Mouse (Mus musculus) olfactory bulb, adult 2 months (tissue): ENCODE data around the gene Bloc1s1. TPM values are rescaled to one million over a fixed set of nuclear protein-coding genes. Genes with fewer than 3 reads are reported as not detected.

Experiments
- H3K27ac ChIP-seq: fragments of 200-500 bp; 2 replicates; pipeline ENCODE4 v1.5.1; 2012; ENCODE audit warnings: low read depth, low read length; ENCODE audit not compliant: insufficient read depth
- H3K4me1 ChIP-seq: fragments of 200-500 bp; 2 replicates; pipeline ENCODE4 v1.6.1; 2012; ENCODE audit warnings: low read length; ENCODE audit not compliant: control insufficient read depth, insufficient read depth
- H3K4me3 ChIP-seq: fragments of 200-500 bp; 2 replicates; pipeline ENCODE4 v1.5.1; 2012; ENCODE audit warnings: mild to moderate bottlenecking, low read depth, low read length, moderate library complexity; ENCODE audit not compliant: insufficient read depth
- CTCF ChIP-seq: fragments of 200-500 bp; IDR thresholded peaks from 2 replicates; pipeline ENCODE4 v1.5.1; 2012; ENCODE audit warnings: low read depth, mild to moderate bottlenecking, low read length, moderate library complexity; ENCODE audit not compliant: insufficient read depth
- POLR2A ChIP-seq: fragments of 200-500 bp; IDR thresholded peaks from 2 replicates; pipeline ENCODE4 v1.6.1; 2012; ENCODE audit warnings: mild to moderate bottlenecking, low read depth, low read length, moderate library complexity; ENCODE audit not compliant: insufficient read depth
- WGBS: fragments of 180-500 bp; shearing (Covaris S2); methylation state at CpG from one replicate; pipeline ENCODE4 v1.1.7; 2018; 5-methylcytosine and 5-hydroxymethylcytosine counted together
- polyA plus RNA-seq: library from polyadenylated mRNA; stranded (reverse); fragments of >200 nt; gene quantifications from 2 replicates; pipeline ENCODE4 v1.2.4, GENCODE M21; 2012; ENCODE audit warnings: low replicate concordance; ENCODE audit not compliant: missing spikeins, insufficient read depth, insufficient read length

Bloc1s1 gene
- polyA plus RNA-seq, 1 experiment: not detected

DNA sequence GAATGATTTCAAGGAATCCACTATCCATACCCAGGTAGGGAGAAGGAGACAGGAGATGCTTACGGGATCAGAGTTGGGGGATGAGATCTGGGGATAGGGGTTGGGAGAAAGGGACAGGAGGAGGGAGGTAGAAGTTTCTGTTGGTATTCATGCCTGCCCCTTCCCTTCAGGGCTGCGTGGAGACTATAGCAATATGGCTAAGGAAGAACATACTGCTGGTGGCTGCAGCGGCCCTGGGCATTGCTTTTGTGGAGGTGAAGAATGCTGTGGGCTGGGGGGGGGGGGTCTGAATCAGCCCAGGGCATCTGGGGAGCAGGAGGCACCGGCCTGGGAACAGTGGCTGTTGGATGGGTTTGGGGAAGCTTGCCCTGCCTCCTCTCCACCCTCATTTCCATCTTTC is 11.6 kb downstream of the Bloc1s1 start:
- Histone ChIP-seq H3K27ac (no peak overlapping the region), H3K4me3 (no peak overlapping the region), H3K4me1 (peaks cover 24% of the 10 kb centered on the region)
- 69% methylated on average over 4 of the region's 4 CpGs for WGBS
- TF ChIP-seq CTCF (no peak), POLR2A (no peak)

DNA sequence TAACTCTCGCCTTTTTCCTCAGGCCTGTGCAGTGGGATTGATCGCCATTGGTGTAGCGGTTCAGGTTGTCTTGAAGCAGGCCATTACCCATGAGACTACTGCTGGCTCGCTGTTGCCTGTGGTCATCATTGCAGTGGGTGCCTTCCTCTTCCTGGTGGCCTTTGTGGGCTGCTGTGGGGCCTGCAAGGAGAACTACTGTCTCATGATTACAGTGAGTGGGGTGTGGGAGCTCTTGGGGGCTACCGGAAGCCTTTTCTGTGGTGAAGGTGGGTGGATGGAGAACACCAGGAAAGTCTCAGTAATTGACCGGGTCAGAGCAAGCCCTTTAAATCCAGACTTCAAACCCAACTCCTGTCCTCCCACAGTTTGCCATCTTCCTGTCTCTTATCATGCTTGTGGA is 12.4 kb downstream of the Bloc1s1 start:
- WGBS: 75% methylated on average over 6 of the region's 6 CpGs
- TF ChIP-seq POLR2A (no peak), CTCF (no peak)
- H3K4me3 ChIP-seq: no peak overlapping the region
- peaks cover 24% of the 10 kb centered on the region for H3K4me1 ChIP-seq
- no peak overlapping the region for H3K27ac ChIP-seq

GRCm38 (mm10) chr10:128910066-128910841 is 13.6 kb downstream of the Bloc1s1 start:
- peaks cover 24% of the 10 kb centered on the region for H3K4me1 ChIP-seq
- H3K27ac ChIP-seq: peak overlapping the region; percentile 81
- peak overlapping the region; percentile 76 for H3K4me3 ChIP-seq
- WGBS: 1% methylated on average over 66 of the region's 66 CpGs
- TF ChIP-seq POLR2A: no peak
- no peak for TF ChIP-seq CTCF

GRCm38 (mm10) chr10:128909567-128910028 is 14.2 kb downstream of the Bloc1s1 start:
- Histone ChIP-seq H3K27ac (peak overlapping the region; percentile 81), H3K4me1 (peaks cover 24% of the 10 kb centered on the region), H3K4me3 (peak overlapping the region; percentile 76)
- 3% methylated on average over 39 of the region's 41 CpGs for WGBS
- TF ChIP-seq POLR2A (peak; percentile 30; the same call in 1 of the 2 replicates), CTCF (no peak)

- peak overlapping the region; percentile 76 for H3K4me3 ChIP-seq
- H3K27ac ChIP-seq: peak overlapping the region; percentile 27
- TF ChIP-seq CTCF (no peak), POLR2A (no peak)
- WGBS: 72% methylated on average over 13 of the region's 13 CpGs
- peaks cover 24% of the 10 kb centered on the region for H3K4me1 ChIP-seq
Measured at GRCm38 (mm10) chr10:128908778-128909448, 14.9 kb downstream of the Bloc1s1 start.

GRCm38 (mm10) chr10:128904812-128905211 is 19.0 kb downstream of the Bloc1s1 start:
- Histone ChIP-seq H3K4me1 (peaks cover 6% of the 10 kb centered on the region), H3K4me3 (no peak overlapping the region), H3K27ac (no peak overlapping the region)
- 88% methylated on average over 5 of the region's 5 CpGs for WGBS
- TF ChIP-seq POLR2A (no peak), CTCF (no peak)

GRCm38 (mm10) chr10:128902409-128902988 is 21.3 kb downstream of the Bloc1s1 start:
- no peak overlapping the region for H3K4me3 ChIP-seq
- H3K4me1 ChIP-seq: no peaks in the 10 kb centered on the region
- TF ChIP-seq POLR2A (no peak), CTCF (no peak)
- 90% methylated on average over 3 of the region's 3 CpGs for WGBS
- H3K27ac ChIP-seq: no peak overlapping the region

DNA sequence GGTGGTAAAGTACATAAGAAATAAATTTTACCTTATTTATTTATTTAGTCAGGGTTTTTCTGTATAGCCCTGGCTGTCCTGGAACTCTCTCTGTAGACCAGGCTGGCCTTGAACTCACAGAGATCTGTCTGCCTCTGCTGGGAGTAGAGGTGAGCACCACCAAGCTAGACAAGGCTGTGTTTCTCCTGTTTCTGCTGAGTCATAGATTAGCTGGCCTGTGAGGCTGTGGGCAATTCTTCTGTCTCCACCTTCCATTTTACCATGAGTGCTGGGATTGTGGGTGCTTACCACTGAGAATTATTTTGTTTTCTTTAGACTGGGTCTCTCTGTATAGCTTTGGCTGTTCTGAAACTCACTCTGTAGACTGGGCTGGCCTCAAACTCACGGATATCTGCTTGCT is 22.4 kb downstream of the Bloc1s1 start:
- TF ChIP-seq CTCF (no peak), POLR2A (no peak)

GRCm38 (mm10) chr10:128900698-128901097 is 23.1 kb downstream of the Bloc1s1 start, which contains the start of gene Cd63:
Gene Cd63 (plus strand): TSS chr10:128900989.
- H3K27ac ChIP-seq: no peak within 1 kb of the TSS
- 92% methylated on average over 3 of the region's 3 CpGs for WGBS
- H3K4me1 ChIP-seq: peaks cover 7% of the 10 kb centered on the region
- TF ChIP-seq CTCF (no peak), POLR2A (no peak)
- H3K4me3 ChIP-seq: no peak within 1 kb of the TSS

More for the DNA sequence above, 22.4 kb downstream of the Bloc1s1 start:
- Histone ChIP-seq H3K4me1 (peaks cover under 1% of the 10 kb centered on the region; the same call in 1 of the 2 replicates), H3K4me3 (no peak overlapping the region), H3K27ac (no peak overlapping the region)
- WGBS: 88% methylated on average over 1 of the region's 1 CpGs
